Mouse (Mus musculus) G1E (cell line): Measurements from ENCODE around the gene Rhobtb1.

Experiments used
- CTCF ChIP-seq: IDR thresholded peaks from 2 replicates; pipeline ENCODE4 v1.5.1; 2012; ENCODE audit warnings: low read depth, low read length, inconsistent platforms, mixed read lengths
- GATA1 ChIP-seq: IDR thresholded peaks from 2 replicates; pipeline ENCODE4 v1.6.1; 2012; ENCODE audit warnings: borderline replicate concordance, low read length, inconsistent platforms, mixed read lengths
- GATA2 ChIP-seq: IDR thresholded peaks from 2 replicates; pipeline ENCODE4 v1.6.1; 2012; ENCODE audit warnings: low read depth, low read length, inconsistent platforms, borderline replicate concordance
- TAL1 ChIP-seq: conservative IDR thresholded peaks from 2 replicates; pipeline ENCODE4 v1.6.1; 2012; ENCODE audit warnings: low read depth, low read length, inconsistent platforms, mixed read lengths

GRCm38 (mm10) chr10:69130613-69131012, 20.6 kb upstream of the Rhobtb1 start:
- TF ChIP-seq CTCF, result no peak
- TF ChIP-seq TAL1, result no peak
- no peak for TF ChIP-seq GATA1
- TF ChIP-seq GATA2, result no peak
